Mouse (Mus musculus): ENCODE data around the gene Grin2b. TPM values are rescaled to one million over a fixed set of nuclear protein-coding genes. Genes with fewer than 3 reads are reported as not detected.

Gene Grin2b
- total and polyA plus RNA-seq, 3 experiments, result not detected

GRCm38 (mm10) chr6:136117390-136117789 is 55.9 kb downstream of the Grin2b start:
- DNase-seq (ENCODE audit: extremely low read depth), result no peak
- no peak overlapping the region for H3K27ac ChIP-seq (ENCODE audit: insufficient read depth, low read depth)
- H3K9me3 ChIP-seq (replicated peaks; ENCODE audit: low read length), result peaks cover 73% of the 10 kb centered on the region
- no peak for TF ChIP-seq HCFC1 (IDR thresholded peaks at IDR 0.05; ENCODE audit: low read depth, low read length)
- TF ChIP-seq POLR2A (IDR thresholded peaks at IDR 0.05; ENCODE audit: low read depth, low read length), result no peak
- TF ChIP-seq CTCF (conservative IDR thresholded peaks at IDR 0.05 in 1 of 2, IDR thresholded peaks at IDR 0.05 in 1 of 2; ENCODE audit: low read depth in 2 of 2, low read length in 2 of 2), result no peak
- TF ChIP-seq UBTF (IDR thresholded peaks at IDR 0.05; ENCODE audit: low read depth, low read length), result no peak
- TF ChIP-seq MAZ (IDR thresholded peaks at IDR 0.05; ENCODE audit: low read depth, low read length), result no peak
- no peak for TF ChIP-seq SMC3 (IDR thresholded peaks at IDR 0.05; ENCODE audit: low read depth, low read length)
- TF ChIP-seq TCF12 (IDR thresholded peaks at IDR 0.05; ENCODE audit: low read depth, low read length), result no peak
- TF ChIP-seq ZC3H11A (IDR thresholded peaks at IDR 0.05; ENCODE audit: low read depth, low read length), result no peak
- no peak for TF ChIP-seq POLR2AphosphoS2 (IDR thresholded peaks at IDR 0.05; ENCODE audit: low read depth, low read length)
- TF ChIP-seq BHLHE40 (IDR thresholded peaks at IDR 0.05; ENCODE audit: low read depth, low read length), result no peak
- TF ChIP-seq USF1 (IDR thresholded peaks at IDR 0.05; ENCODE audit: low read depth, low read length), result no peak
- TF ChIP-seq GABPA (IDR thresholded peaks at IDR 0.05; ENCODE audit: insufficient replicate concordance, low read depth, low read length), result no peak
- TF ChIP-seq NELFE (IDR thresholded peaks at IDR 0.05; ENCODE audit: low read depth, low read length), result no peak
- TF ChIP-seq PAX5 (IDR thresholded peaks at IDR 0.05; ENCODE audit: low read length), result no peak
- no peak overlapping the region for H3K9ac ChIP-seq (ENCODE audit: insufficient read depth, low read depth)
- dilution Hi-C loops (cut with MboI; ENCODE audit: extremely low pct_ligation_motif_present, extremely low pct_unique_long_range_greater_than_20kb, low sequenced_read_pairs), result no loop called here
- no peaks in the 10 kb centered on the region for H3K27me3 ChIP-seq (replicated peaks)
- H3K79me2 ChIP-seq (replicated peaks; ENCODE audit: control insufficient read depth, extremely low read depth, insufficient read depth, poor library complexity, severe bottlenecking), result no peaks in the 10 kb centered on the region
- in situ Hi-C loops (cut with MboI; ENCODE audit: low pct_ligation_motif_present, low pct_unique_long_range_greater_than_20kb, low sequenced_read_pairs), result no loop called here
- H3K4me2 ChIP-seq (ENCODE audit: insufficient read depth, low read depth, poor library complexity, severe bottlenecking), result no peak overlapping the region
- no peaks in the 10 kb centered on the region for H3K4me1 ChIP-seq (ENCODE audit: control insufficient read depth in 1 of 2, insufficient read depth in 2 of 2)
- H3K4me3 ChIP-seq (replicated peaks in 1 of 3; ENCODE audit: low read depth in 2 of 3, low read length in 2 of 3, poor library complexity in 1 of 3), result no peak overlapping the region
- H3K36me3 ChIP-seq (replicated peaks in 1 of 2; ENCODE audit: control insufficient read depth in 1 of 2, insufficient read depth in 1 of 2, low read length in 1 of 2), result no peaks in the 10 kb centered on the region

- Histone ChIP-seq H3K27me3 (replicated peaks) (no peaks in the 10 kb centered on the region), H3K4me3 (replicated peaks in 1 of 3; ENCODE audit: low read depth in 2 of 3, low read length in 2 of 3, poor library complexity in 1 of 3) (no peak overlapping the region), H3K79me2 (replicated peaks; ENCODE audit: control insufficient read depth, extremely low read depth, insufficient read depth, poor library complexity, severe bottlenecking) (no peaks in the 10 kb centered on the region), H3K27ac (ENCODE audit: insufficient read depth, low read depth) (no peak overlapping the region), H3K9me3 (replicated peaks; ENCODE audit: low read length) (peaks cover 70% of the 10 kb centered on the region), H3K4me2 (ENCODE audit: insufficient read depth, low read depth, poor library complexity, severe bottlenecking) (no peak overlapping the region), H3K9ac (ENCODE audit: insufficient read depth, low read depth) (no peak overlapping the region), H3K4me1 (ENCODE audit: control insufficient read depth in 1 of 2, insufficient read depth in 2 of 2) (no peaks in the 10 kb centered on the region), H3K36me3 (replicated peaks in 1 of 2; ENCODE audit: control insufficient read depth in 1 of 2, insufficient read depth in 1 of 2, low read length in 1 of 2) (no peaks in the 10 kb centered on the region)
- no peak for TF ChIP-seq ZC3H11A (IDR thresholded peaks at IDR 0.05; ENCODE audit: low read depth, low read length)
- no peak for TF ChIP-seq USF1 (IDR thresholded peaks at IDR 0.05; ENCODE audit: low read depth, low read length)
- no peak for TF ChIP-seq BHLHE40 (IDR thresholded peaks at IDR 0.05; ENCODE audit: low read depth, low read length)
- no peak for TF ChIP-seq TCF12 (IDR thresholded peaks at IDR 0.05; ENCODE audit: low read depth, low read length)
- no peak for TF ChIP-seq UBTF (IDR thresholded peaks at IDR 0.05; ENCODE audit: low read depth, low read length)
- no peak for TF ChIP-seq RCOR1 (conservative IDR thresholded peaks at IDR 0.05; ENCODE audit: low read depth, low read length)
- TF ChIP-seq SMC3 (IDR thresholded peaks at IDR 0.05; ENCODE audit: low read depth, low read length), result no peak
- TF ChIP-seq POLR2AphosphoS2 (IDR thresholded peaks at IDR 0.05; ENCODE audit: low read depth, low read length), result no peak
- no peak for TF ChIP-seq NRF1 (IDR thresholded peaks at IDR 0.05; ENCODE audit: low read depth, low read length)
- no peak for TF ChIP-seq JUN (IDR thresholded peaks at IDR 0.05; ENCODE audit: insufficient read depth, low read depth, low read length)
- no peak for TF ChIP-seq EP300 (IDR thresholded peaks at IDR 0.05; ENCODE audit: low read length)
- TF ChIP-seq MXI1 (IDR thresholded peaks at IDR 0.05; ENCODE audit: low read depth, low read length), result no peak
- TF ChIP-seq RAD21 (IDR thresholded peaks at IDR 0.05; ENCODE audit: low read depth, low read length), result no peak
- no peak for TF ChIP-seq ZKSCAN1 (IDR thresholded peaks at IDR 0.05; ENCODE audit: borderline replicate concordance, low read depth, low read length)
- TF ChIP-seq MAZ (IDR thresholded peaks at IDR 0.05; ENCODE audit: low read depth, low read length), result no peak
- no peak for TF ChIP-seq MYC (IDR thresholded peaks at IDR 0.05; ENCODE audit: low read depth, low read length)
- TF ChIP-seq CTCF (conservative IDR thresholded peaks at IDR 0.05 in 1 of 2, IDR thresholded peaks at IDR 0.05 in 1 of 2; ENCODE audit: low read depth in 2 of 2, low read length in 2 of 2), result no peak
- no peak for DNase-seq (ENCODE audit: extremely low read depth)
- in situ Hi-C loops (cut with MboI; ENCODE audit: low pct_ligation_motif_present, low pct_unique_long_range_greater_than_20kb, low sequenced_read_pairs), result no loop called here
- dilution Hi-C loops (cut with MboI; ENCODE audit: extremely low pct_ligation_motif_present, extremely low pct_unique_long_range_greater_than_20kb, low sequenced_read_pairs), result no loop called here
Observed at GRCm38 (mm10) chr6:136113639-136114410, 59.5 kb downstream of the Grin2b start.
